Mouse (Mus musculus) liver, adult 2 months (tissue): Measurements from ENCODE around the gene Shisa2. TPM values are rescaled to one million over a fixed set of nuclear protein-coding genes. Genes with fewer than 3 reads are reported as not detected.

Experiments
- DNase-seq: peaks from one replicate; pipeline ENCODE4 v3.0.0-alpha.2; 2011; ENCODE audit warnings: low read depth, low spot score; ENCODE audit errors: extremely low read depth
- H3K27ac ChIP-seq: fragments of 200-500 bp; replicated peaks from 2 replicates; pipeline ENCODE4 v1.5.1; 2012; ENCODE audit warnings: low read depth, mild to moderate bottlenecking, control low read depth, inconsistent platforms, low read length; ENCODE audit not compliant: insufficient read depth
- H3K27me3 ChIP-seq: fragments of 200-500 bp; 2 replicates; pipeline ENCODE4 v1.6.1; 2012; ENCODE audit warnings: mild to moderate bottlenecking, moderate library complexity, low read length, inconsistent platforms; ENCODE audit not compliant: control insufficient read depth, insufficient read depth
- H3K36me3 ChIP-seq: fragments of 200-500 bp; 2 replicates; pipeline ENCODE4 v1.6.1; 2012; ENCODE audit warnings: low read length, inconsistent platforms; ENCODE audit not compliant: control insufficient read depth, insufficient read depth
- H3K4me1 ChIP-seq: fragments of 200-500 bp; 2 replicates; pipeline ENCODE4 v1.6.1; 2011; ENCODE audit warnings: low read length; ENCODE audit not compliant: control insufficient read depth, insufficient read depth
- H3K4me3 ChIP-seq: fragments of 200-500 bp; 2 replicates; pipeline ENCODE4 v1.5.1; 2011; ENCODE audit warnings: low read depth, mild to moderate bottlenecking, control low read depth, low read length, moderate library complexity; ENCODE audit not compliant: insufficient read depth
- H3K79me2 ChIP-seq: fragments of 200-500 bp; 2 replicates; pipeline ENCODE4 v1.6.1; 2012; ENCODE audit warnings: inconsistent platforms, mild to moderate bottlenecking, low read length, moderate library complexity; ENCODE audit not compliant: control insufficient read depth, insufficient read depth
- H3K9ac ChIP-seq: fragments of 200-500 bp; 2 replicates; pipeline ENCODE4 v1.6.1; 2012; ENCODE audit warnings: low read depth, mild to moderate bottlenecking, control low read depth, inconsistent platforms, low read length
- CTCF ChIP-seq: fragments of 200-500 bp; IDR thresholded peaks from 2 replicates; pipeline ENCODE4 v1.5.1; 2011; ENCODE audit warnings: low read depth, low read length, control low read depth
- POLR2A ChIP-seq: fragments of 200-500 bp; IDR thresholded peaks from 2 replicates; pipeline ENCODE4 v1.6.1; 2011; ENCODE audit warnings: low read length, control low read depth; ENCODE audit not compliant: insufficient read depth; ENCODE audit errors: extremely low read depth
- WGBS: fragments of 180-500 bp; shearing (Covaris S2); methylation state at CpG from one replicate; pipeline ENCODE4 v1.1.7; 2018; 5-methylcytosine and 5-hydroxymethylcytosine counted together
- polyA plus RNA-seq: library from polyadenylated mRNA; depleted of rRNA; stranded (reverse); fragments of >200 nt; gene quantifications from 2 replicates; pipeline ENCODE4 v1.2.3, GENCODE M21; 2012; rRNA removed
- total RNA-seq: library from RNA; depleted of rRNA; stranded (reverse); fragments of >200 nt; gene quantifications from 2 replicates; pipeline ENCODE4 v1.2.3, GENCODE M21; 2014; rRNA removed

The Shisa2 gene
- total and polyA plus RNA-seq, 2 experiments: 0.18 to 0.48 TPM

GRCm38 (mm10) chr14:59674556-59674955 is 49.4 kb downstream of the Shisa2 start:
- no peak for DNase-seq
- Histone ChIP-seq H3K4me1 (no peaks in the 10 kb centered on the region), H3K36me3 (no peaks in the 10 kb centered on the region), H3K9ac (no peak overlapping the region), H3K79me2 (no peaks in the 10 kb centered on the region), H3K4me3 (no peak overlapping the region), H3K27me3 (no peaks in the 10 kb centered on the region), H3K27ac (no peak overlapping the region)
- no peak for TF ChIP-seq CTCF
- TF ChIP-seq POLR2A: no peak
- WGBS: 65% methylated on average over 8 of the region's 8 CpGs

DNA sequence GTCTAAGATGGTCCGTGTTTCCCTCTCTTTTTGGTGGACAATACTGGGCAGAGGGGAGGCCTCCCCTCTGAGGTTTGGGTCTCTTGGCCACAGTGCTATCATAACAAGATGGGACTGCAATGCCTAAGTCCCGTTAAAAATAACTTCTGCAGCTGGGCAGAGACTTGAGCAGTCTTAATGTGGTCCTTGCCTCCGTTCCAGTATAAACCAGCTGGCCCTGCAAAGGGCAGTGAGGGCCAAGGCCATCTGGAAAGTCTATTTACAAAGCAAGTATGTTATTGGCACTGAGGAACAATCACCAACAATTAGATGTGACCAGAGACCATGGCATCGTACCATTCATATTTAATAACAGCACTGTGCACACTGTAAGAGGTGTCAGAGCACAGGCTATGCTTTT is 50.2 kb downstream of the Shisa2 start:
- Histone ChIP-seq H3K36me3 (no peaks in the 10 kb centered on the region), H3K79me2 (no peaks in the 10 kb centered on the region), H3K27me3 (no peaks in the 10 kb centered on the region), H3K4me3 (no peak overlapping the region), H3K27ac (no peak overlapping the region), H3K9ac (no peak overlapping the region), H3K4me1 (no peaks in the 10 kb centered on the region)
- TF ChIP-seq POLR2A (no peak), CTCF (no peak)
- WGBS: 69% methylated on average over 4 of the region's 4 CpGs
- no peak for DNase-seq

DNA sequence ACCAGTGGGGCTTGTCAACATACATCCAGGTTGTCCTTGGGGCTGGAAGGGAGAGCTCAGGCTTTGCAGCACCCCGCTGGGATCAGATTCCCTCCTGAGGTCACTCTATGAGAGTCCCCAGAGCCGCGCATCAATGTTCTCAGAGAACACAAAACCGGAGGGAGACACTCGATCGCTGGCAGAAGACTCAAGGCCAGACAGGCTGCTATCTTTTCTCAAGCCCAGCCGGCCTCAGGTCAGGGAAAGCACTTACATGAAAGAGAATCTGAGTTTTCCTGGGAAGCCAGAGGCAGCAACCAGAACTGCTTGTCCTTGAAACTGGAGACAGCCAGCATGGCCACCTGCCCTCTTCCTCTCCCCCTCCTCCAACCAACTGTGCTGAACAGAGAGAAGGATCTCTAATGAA is 52.5 kb downstream of the Shisa2 start:
- Histone ChIP-seq H3K79me2 (no peaks in the 10 kb centered on the region), H3K27ac (no peak overlapping the region), H3K4me1 (no peaks in the 10 kb centered on the region), H3K9ac (no peak overlapping the region), H3K4me3 (no peak overlapping the region), H3K27me3 (no peaks in the 10 kb centered on the region), H3K36me3 (no peaks in the 10 kb centered on the region)
- DNase-seq: no peak
- TF ChIP-seq POLR2A: no peak
- no peak for TF ChIP-seq CTCF
- WGBS: 80% methylated on average over 7 of the region's 7 CpGs

Other genes with a start within 250 kb of the Shisa2 start
- gene Phf11c, start 229.9 kb upstream of the Shisa2 start, total RNA-seq: 3.0 and 3.2 TPM in 2 replicates
- gene Phf11c, start 229.9 kb upstream of the Shisa2 start, polyA plus RNA-seq: 0.60 and 1.2 TPM in 2 replicates
- gene Setdb2, start 184.4 kb upstream of the Shisa2 start, total RNA-seq: 27.4 and 29.7 TPM in 2 replicates
- 10.2 and 10.3 TPM in 2 replicates for gene Setdb2, start 184.4 kb upstream of the Shisa2 start, polyA plus RNA-seq
- gene Cab39l, start 184.3 kb upstream of the Shisa2 start, total RNA-seq: 40.5 and 47.6 TPM in 2 replicates
- gene Cab39l, start 184.3 kb upstream of the Shisa2 start, polyA plus RNA-seq: 13.6 and 16.3 TPM in 2 replicates
- 27.5 and 31.3 TPM in 2 replicates for gene Cdadc1, start 27.3 kb upstream of the Shisa2 start, total RNA-seq
- 11.1 and 11.9 TPM in 2 replicates for gene Cdadc1, start 27.3 kb upstream of the Shisa2 start, polyA plus RNA-seq